Mouse (Mus musculus): ENCODE results near the gene Gm13697. TPM values are rescaled to one million over a fixed set of nuclear protein-coding genes. Genes with fewer than 3 reads are reported as not detected.
"Not testable (repeated sequence)": the region's sequence is repeated elsewhere in the genome, so short reads cannot be mapped to it uniquely, and the experiment has no call there.

The Gm13697 gene
- polyA plus RNA-seq (2016; fragmentation: Nextera tagmentation; extraction: Ambion mirVana), result not detected in 2 replicates

DNA sequence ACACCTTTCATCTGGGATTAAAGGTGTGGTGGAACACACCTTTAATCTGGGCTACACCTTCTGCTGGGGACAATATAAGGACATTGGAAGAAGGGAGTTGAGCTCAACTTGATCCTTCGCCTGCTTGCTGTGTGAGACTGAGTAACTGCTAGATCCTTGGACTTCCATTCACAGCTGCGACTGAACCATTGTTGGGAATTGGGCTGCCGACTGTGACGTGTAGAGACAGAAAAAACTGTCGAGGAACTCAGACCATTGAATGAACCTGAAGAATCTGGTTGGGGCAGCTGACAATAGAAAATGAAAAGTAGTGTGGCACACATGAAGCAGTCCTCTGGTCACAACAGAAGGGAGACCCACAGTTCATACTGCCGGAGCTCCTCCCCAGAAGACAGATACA, at the start of gene Gm13697:
TSS of gene Gm13697 (plus strand) at position 301 of the 400 bp plus-strand sequence.
- not testable (repeated sequence) for H3K4me3 ChIP-seq (replicated peaks); H3K9me3 ChIP-seq; H3K4me2 ChIP-seq; H3K9ac ChIP-seq (replicated peaks); ATAC-seq (ENCODE audit: insufficient number of reproducible peaks, insufficient read depth, low FRiP score, low TSS enrichment, low read depth); H3K27me3 ChIP-seq; H3K36me3 ChIP-seq; H3K27ac ChIP-seq; H3K4me1 ChIP-seq (replicated peaks)
- WGBS, result no CpG with 5 or more reads among the region's 6 CpGs

DNA sequence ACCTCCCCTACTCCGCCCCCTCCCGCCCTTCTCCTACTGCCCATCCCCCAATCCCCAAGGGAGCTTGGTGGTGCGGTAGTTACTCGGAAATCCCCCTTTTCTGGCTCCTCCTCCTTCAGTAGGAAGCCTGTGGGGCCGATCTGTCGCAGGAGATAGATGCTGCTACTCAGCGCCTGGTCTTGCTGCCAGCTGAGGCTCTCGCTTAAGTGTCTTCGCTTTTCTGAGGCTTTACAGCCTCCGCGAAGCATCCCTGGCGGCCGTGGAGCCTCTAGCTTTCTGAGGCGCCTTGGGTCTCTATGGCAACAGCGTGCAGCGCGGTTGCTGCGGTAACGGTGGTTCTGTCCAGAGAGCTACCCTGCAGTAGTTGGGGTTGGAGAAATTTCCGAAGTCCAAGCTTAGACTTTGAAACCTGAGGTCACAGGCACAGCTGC, 43.6 kb upstream of the Gm13697 start, which contains the start of gene Zswim2:
TSS of gene Zswim2 (minus strand) at position 298 of the 431 bp plus-strand sequence.
- Histone ChIP-seq H3K4me2 (peak within 1 kb of the TSS; percentile 66), H3K4me3 (replicated peaks) (peak within 1 kb of the TSS; percentile 33), H3K9me3 (no peaks in the 10 kb centered on the region), H3K27ac (no peak within 1 kb of the TSS), H3K27me3 (no peaks in the 10 kb centered on the region), H3K36me3 (no peaks in the 10 kb centered on the region), H3K4me1 (replicated peaks) (peaks cover 6% of the 10 kb centered on the region), H3K9ac (replicated peaks) (0 out of 2 replicates have a peak within 1 kb of the TSS, but pooled peaks have one; percentile 27)
- 1% methylated on average over 20 of the region's 20 CpGs for WGBS
- peak; percentile 86 for ATAC-seq (ENCODE audit: insufficient number of reproducible peaks, insufficient read depth, low FRiP score, low TSS enrichment, low read depth)

DNA sequence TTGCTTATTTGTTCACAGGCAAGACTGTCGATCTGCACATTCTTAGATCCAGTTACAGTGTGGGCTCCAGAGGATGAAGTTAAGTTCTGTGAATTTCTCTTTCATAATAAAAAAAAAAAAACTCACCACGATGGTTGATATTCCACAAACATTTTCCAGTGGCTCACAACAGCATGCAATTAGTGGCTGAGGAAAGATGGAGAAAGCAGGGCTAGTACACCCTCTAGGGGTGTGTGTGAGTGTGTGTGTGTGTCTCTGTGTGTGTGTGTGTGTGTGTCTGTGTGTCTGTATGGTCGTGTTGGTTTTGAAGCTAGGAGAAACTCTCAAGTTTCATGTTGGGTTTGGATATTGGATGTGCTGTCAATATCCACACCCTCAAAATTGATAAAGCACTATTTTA, 43.2 kb upstream of the Gm13697 start:
- WGBS, result 37% methylated on average over 3 of the region's 3 CpGs
- Histone ChIP-seq H3K4me3 (replicated peaks) (no peak overlapping the region), H3K27me3 (no peaks in the 10 kb centered on the region), H3K27ac (no peak overlapping the region), H3K4me2 (peak overlapping the region; percentile 66), H3K9me3 (no peaks in the 10 kb centered on the region), H3K9ac (replicated peaks) (no peak overlapping the region), H3K36me3 (no peaks in the 10 kb centered on the region), H3K4me1 (replicated peaks) (peaks cover 6% of the 10 kb centered on the region)
- no peak for ATAC-seq (ENCODE audit: insufficient number of reproducible peaks, insufficient read depth, low FRiP score, low TSS enrichment, low read depth)

DNA sequence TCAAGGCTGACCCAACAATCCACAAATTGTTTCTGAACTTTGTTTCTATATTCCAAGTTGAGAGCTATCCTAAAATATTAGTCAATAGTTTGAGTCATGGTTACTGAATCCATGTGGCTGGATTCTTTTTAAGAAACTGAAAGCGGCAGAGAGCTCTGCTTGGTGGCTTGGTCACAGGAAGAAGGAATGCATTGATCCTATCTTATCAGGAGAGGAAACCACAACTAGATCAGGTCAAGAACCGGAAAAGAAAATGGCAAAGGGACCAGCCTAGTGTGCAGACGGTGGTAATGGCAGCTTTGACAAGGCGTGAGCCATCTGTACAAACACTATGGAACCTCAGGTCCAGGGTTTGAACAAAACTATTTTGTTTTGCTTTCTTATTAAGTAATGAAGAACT, 42.8 kb upstream of the Gm13697 start:
- Histone ChIP-seq H3K4me2 (no peak overlapping the region), H3K9ac (replicated peaks) (no peak overlapping the region), H3K4me1 (replicated peaks) (peaks cover 6% of the 10 kb centered on the region), H3K27me3 (no peaks in the 10 kb centered on the region), H3K9me3 (no peaks in the 10 kb centered on the region), H3K27ac (no peak overlapping the region), H3K4me3 (replicated peaks) (no peak overlapping the region), H3K36me3 (no peaks in the 10 kb centered on the region)
- no peak for ATAC-seq (ENCODE audit: insufficient number of reproducible peaks, insufficient read depth, low FRiP score, low TSS enrichment, low read depth)
- 79% methylated on average over 4 of the region's 4 CpGs for WGBS

DNA sequence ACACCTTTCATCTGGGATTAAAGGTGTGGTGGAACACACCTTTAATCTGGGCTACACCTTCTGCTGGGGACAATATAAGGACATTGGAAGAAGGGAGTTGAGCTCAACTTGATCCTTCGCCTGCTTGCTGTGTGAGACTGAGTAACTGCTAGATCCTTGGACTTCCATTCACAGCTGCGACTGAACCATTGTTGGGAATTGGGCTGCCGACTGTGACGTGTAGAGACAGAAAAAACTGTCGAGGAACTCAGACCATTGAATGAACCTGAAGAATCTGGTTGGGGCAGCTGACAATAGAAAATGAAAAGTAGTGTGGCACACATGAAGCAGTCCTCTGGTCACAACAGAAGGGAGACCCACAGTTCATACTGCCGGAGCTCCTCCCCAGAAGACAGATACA, 29.1 kb upstream of the Gm13697 start, which contains the start of gene Gm13698:
TSS of gene Gm13698 (plus strand) at position 301 of the 400 bp plus-strand sequence.
- WGBS, result no CpG with 5 or more reads among the region's 6 CpGs
- not testable (repeated sequence) for ATAC-seq (ENCODE audit: insufficient number of reproducible peaks, insufficient read depth, low FRiP score, low TSS enrichment, low read depth)

DNA sequence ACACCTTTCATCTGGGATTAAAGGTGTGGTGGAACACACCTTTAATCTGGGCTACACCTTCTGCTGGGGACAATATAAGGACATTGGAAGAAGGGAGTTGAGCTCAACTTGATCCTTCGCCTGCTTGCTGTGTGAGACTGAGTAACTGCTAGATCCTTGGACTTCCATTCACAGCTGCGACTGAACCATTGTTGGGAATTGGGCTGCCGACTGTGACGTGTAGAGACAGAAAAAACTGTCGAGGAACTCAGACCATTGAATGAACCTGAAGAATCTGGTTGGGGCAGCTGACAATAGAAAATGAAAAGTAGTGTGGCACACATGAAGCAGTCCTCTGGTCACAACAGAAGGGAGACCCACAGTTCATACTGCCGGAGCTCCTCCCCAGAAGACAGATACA, 23.3 kb upstream of the Gm13697 start, which contains the start of gene Gm13693:
TSS of gene Gm13693 (plus strand) at position 301 of the 400 bp plus-strand sequence.
- not testable (repeated sequence) for H3K9me3 ChIP-seq; H3K4me2 ChIP-seq; H3K27ac ChIP-seq; H3K4me1 ChIP-seq (replicated peaks); H3K4me3 ChIP-seq (replicated peaks); H3K9ac ChIP-seq (replicated peaks); ATAC-seq (ENCODE audit: insufficient number of reproducible peaks, insufficient read depth, low FRiP score, low TSS enrichment, low read depth); H3K36me3 ChIP-seq; H3K27me3 ChIP-seq
- no CpG with 5 or more reads among the region's 6 CpGs for WGBS

More for the DNA sequence above, 29.1 kb upstream of the Gm13697 start, which contains the start of gene Gm13698:
- H3K4me3 ChIP-seq (replicated peaks); H3K9ac ChIP-seq (replicated peaks); H3K27me3 ChIP-seq; H3K36me3 ChIP-seq; H3K27ac ChIP-seq; H3K4me2 ChIP-seq; H3K9me3 ChIP-seq; H3K4me1 ChIP-seq (replicated peaks): not testable (repeated sequence)

DNA sequence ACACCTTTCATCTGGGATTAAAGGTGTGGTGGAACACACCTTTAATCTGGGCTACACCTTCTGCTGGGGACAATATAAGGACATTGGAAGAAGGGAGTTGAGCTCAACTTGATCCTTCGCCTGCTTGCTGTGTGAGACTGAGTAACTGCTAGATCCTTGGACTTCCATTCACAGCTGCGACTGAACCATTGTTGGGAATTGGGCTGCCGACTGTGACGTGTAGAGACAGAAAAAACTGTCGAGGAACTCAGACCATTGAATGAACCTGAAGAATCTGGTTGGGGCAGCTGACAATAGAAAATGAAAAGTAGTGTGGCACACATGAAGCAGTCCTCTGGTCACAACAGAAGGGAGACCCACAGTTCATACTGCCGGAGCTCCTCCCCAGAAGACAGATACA, 17.5 kb upstream of the Gm13697 start, which contains the start of gene Gm13695:
TSS of gene Gm13695 (plus strand) at position 301 of the 400 bp plus-strand sequence.
- H3K27ac ChIP-seq; H3K4me3 ChIP-seq (replicated peaks); H3K4me2 ChIP-seq; H3K9me3 ChIP-seq; H3K4me1 ChIP-seq (replicated peaks); ATAC-seq (ENCODE audit: insufficient number of reproducible peaks, insufficient read depth, low FRiP score, low TSS enrichment, low read depth); H3K36me3 ChIP-seq; H3K27me3 ChIP-seq; H3K9ac ChIP-seq (replicated peaks): not testable (repeated sequence)
- WGBS, result no CpG with 5 or more reads among the region's 6 CpGs

DNA sequence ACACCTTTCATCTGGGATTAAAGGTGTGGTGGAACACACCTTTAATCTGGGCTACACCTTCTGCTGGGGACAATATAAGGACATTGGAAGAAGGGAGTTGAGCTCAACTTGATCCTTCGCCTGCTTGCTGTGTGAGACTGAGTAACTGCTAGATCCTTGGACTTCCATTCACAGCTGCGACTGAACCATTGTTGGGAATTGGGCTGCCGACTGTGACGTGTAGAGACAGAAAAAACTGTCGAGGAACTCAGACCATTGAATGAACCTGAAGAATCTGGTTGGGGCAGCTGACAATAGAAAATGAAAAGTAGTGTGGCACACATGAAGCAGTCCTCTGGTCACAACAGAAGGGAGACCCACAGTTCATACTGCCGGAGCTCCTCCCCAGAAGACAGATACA, 11.7 kb upstream of the Gm13697 start, which contains the start of gene Gm13696:
TSS of gene Gm13696 (plus strand) at position 301 of the 400 bp plus-strand sequence.
- not testable (repeated sequence) for H3K4me1 ChIP-seq (replicated peaks); H3K4me2 ChIP-seq; H3K4me3 ChIP-seq (replicated peaks); H3K36me3 ChIP-seq; H3K27me3 ChIP-seq; ATAC-seq (ENCODE audit: insufficient number of reproducible peaks, insufficient read depth, low FRiP score, low TSS enrichment, low read depth); H3K9me3 ChIP-seq; H3K9ac ChIP-seq (replicated peaks); H3K27ac ChIP-seq
- WGBS, result no CpG with 5 or more reads among the region's 6 CpGs

DNA sequence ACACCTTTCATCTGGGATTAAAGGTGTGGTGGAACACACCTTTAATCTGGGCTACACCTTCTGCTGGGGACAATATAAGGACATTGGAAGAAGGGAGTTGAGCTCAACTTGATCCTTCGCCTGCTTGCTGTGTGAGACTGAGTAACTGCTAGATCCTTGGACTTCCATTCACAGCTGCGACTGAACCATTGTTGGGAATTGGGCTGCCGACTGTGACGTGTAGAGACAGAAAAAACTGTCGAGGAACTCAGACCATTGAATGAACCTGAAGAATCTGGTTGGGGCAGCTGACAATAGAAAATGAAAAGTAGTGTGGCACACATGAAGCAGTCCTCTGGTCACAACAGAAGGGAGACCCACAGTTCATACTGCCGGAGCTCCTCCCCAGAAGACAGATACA, 5.9 kb upstream of the Gm13697 start, which contains the start of gene Gm13694:
TSS of gene Gm13694 (plus strand) at position 301 of the 400 bp plus-strand sequence.
- not testable (repeated sequence) for H3K9me3 ChIP-seq; H3K4me2 ChIP-seq; H3K9ac ChIP-seq (replicated peaks); H3K27ac ChIP-seq; H3K36me3 ChIP-seq; H3K4me1 ChIP-seq (replicated peaks); ATAC-seq (ENCODE audit: insufficient number of reproducible peaks, insufficient read depth, low FRiP score, low TSS enrichment, low read depth); H3K4me3 ChIP-seq (replicated peaks); H3K27me3 ChIP-seq
- WGBS, result no CpG with 5 or more reads among the region's 6 CpGs

DNA sequence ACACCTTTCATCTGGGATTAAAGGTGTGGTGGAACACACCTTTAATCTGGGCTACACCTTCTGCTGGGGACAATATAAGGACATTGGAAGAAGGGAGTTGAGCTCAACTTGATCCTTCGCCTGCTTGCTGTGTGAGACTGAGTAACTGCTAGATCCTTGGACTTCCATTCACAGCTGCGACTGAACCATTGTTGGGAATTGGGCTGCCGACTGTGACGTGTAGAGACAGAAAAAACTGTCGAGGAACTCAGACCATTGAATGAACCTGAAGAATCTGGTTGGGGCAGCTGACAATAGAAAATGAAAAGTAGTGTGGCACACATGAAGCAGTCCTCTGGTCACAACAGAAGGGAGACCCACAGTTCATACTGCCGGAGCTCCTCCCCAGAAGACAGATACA, 5.7 kb downstream of the Gm13697 start, which contains the start of gene Gm13691:
TSS of gene Gm13691 (plus strand) at position 301 of the 400 bp plus-strand sequence.
- not testable (repeated sequence) for H3K9ac ChIP-seq (replicated peaks); ATAC-seq (ENCODE audit: insufficient number of reproducible peaks, insufficient read depth, low FRiP score, low TSS enrichment, low read depth); H3K4me1 ChIP-seq (replicated peaks); H3K27me3 ChIP-seq; H3K9me3 ChIP-seq; H3K4me2 ChIP-seq; H3K27ac ChIP-seq; H3K36me3 ChIP-seq; H3K4me3 ChIP-seq (replicated peaks)
- WGBS, result no CpG with 5 or more reads among the region's 6 CpGs

DNA sequence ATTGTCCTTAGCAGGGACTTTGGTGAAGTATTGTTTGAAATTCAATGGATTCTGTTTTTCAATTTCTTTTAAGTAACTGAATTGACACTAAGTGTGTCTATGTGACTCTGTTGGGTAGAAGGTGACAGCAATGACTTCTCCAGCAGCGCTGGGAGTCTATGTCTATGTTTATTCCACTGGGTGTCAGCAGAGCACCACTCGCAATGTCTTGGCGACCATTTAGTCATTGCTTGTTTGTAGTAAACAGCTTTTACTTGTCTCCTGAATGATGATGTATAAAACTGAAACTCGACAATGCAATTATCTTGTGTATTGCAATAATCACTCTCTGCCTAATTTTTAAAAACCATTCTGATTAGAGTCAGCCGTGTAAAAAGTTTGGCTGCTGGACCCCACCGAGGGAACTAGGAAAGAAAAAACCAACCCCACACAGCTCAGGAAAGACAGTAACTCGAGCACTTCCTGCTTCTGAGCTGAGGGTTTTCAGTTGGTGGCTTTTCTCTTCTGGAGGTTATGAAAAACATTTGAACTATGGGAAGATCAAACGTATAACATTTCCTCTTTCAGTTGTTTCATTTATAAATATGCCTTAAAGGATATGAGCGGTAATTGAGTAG, 9.2 kb downstream of the Gm13697 start:
- H3K27ac ChIP-seq; ATAC-seq (ENCODE audit: insufficient number of reproducible peaks, insufficient read depth, low FRiP score, low TSS enrichment, low read depth); H3K4me2 ChIP-seq: not testable (repeated sequence)

More for the DNA sequence above, 9.2 kb downstream of the Gm13697 start:
- not testable (repeated sequence) for H3K4me1 ChIP-seq (replicated peaks); H3K36me3 ChIP-seq; H3K27me3 ChIP-seq; H3K9me3 ChIP-seq; H3K4me3 ChIP-seq (replicated peaks); H3K9ac ChIP-seq (replicated peaks)
- WGBS, result 53% methylated on average over 8 of the region's 9 CpGs
